Mouse (Mus musculus): ENCODE data around the gene Alkbh5. TPM values are rescaled to one million over a fixed set of nuclear protein-coding genes. Genes with fewer than 3 reads are reported as not detected.

Gene Alkbh5
- 36.8 and 38.6 TPM in 2 replicates for polyA plus RNA-seq (2015; fragmentation: Nextera tagmentation; extraction: Ambion mirVana)

- H3K4me1 ChIP-seq, result peaks cover 22% of the 10 kb centered on the region
- H3K4me2 ChIP-seq (replicated peaks), result peak within 1 kb of the TSS; percentile 81
- WGBS, result 14% methylated on average over 9 of the region's 9 CpGs
- H3K9ac ChIP-seq, result peak within 1 kb of the TSS; percentile 94
- H3K27me3 ChIP-seq, result no peaks in the 10 kb centered on the region
- H3K9me3 ChIP-seq (replicated peaks), result no peaks in the 10 kb centered on the region
- H3K36me3 ChIP-seq, result no peaks in the 10 kb centered on the region
- peak within 1 kb of the TSS; percentile 100 for H3K27ac ChIP-seq (replicated peaks)
- peak within 1 kb of the TSS; percentile 94 for H3K4me3 ChIP-seq (replicated peaks)
- no peak for ATAC-seq (ENCODE audit: insufficient number of reproducible peaks, low FRiP score, low TSS enrichment, low read depth)
Measured at GRCm38 (mm10) chr11:60536180-60536858, at the start of gene Alkbh5. TSS of gene Alkbh5 (plus strand) at chr11:60536381.

- no peaks in the 10 kb centered on the region for H3K9me3 ChIP-seq (replicated peaks)
- no peak overlapping the region for H3K27ac ChIP-seq (replicated peaks)
- H3K4me3 ChIP-seq (replicated peaks), result no peak overlapping the region
- no peaks in the 10 kb centered on the region for H3K36me3 ChIP-seq
- H3K27me3 ChIP-seq, result no peaks in the 10 kb centered on the region
- H3K4me2 ChIP-seq (replicated peaks), result no peak overlapping the region
- no peak for ATAC-seq (ENCODE audit: insufficient number of reproducible peaks, low FRiP score, low TSS enrichment, low read depth)
- no peak overlapping the region for H3K9ac ChIP-seq
- 87% methylated on average over 5 of the region's 5 CpGs for WGBS
- H3K4me1 ChIP-seq, result no peaks in the 10 kb centered on the region
Measured at GRCm38 (mm10) chr11:60492726-60493125, 43.5 kb upstream of the Alkbh5 start.

- ATAC-seq (ENCODE audit: insufficient number of reproducible peaks, low FRiP score, low TSS enrichment, low read depth), result no peak
- H3K4me2 ChIP-seq (replicated peaks), result no peak overlapping the region
- H3K4me1 ChIP-seq, result no peaks in the 10 kb centered on the region
- H3K36me3 ChIP-seq, result no peaks in the 10 kb centered on the region
- H3K9me3 ChIP-seq (replicated peaks), result no peaks in the 10 kb centered on the region
- no peak overlapping the region for H3K4me3 ChIP-seq (replicated peaks)
- no peaks in the 10 kb centered on the region for H3K27me3 ChIP-seq
- H3K9ac ChIP-seq, result no peak overlapping the region
- 50% methylated on average over 2 of the region's 2 CpGs for WGBS
- H3K27ac ChIP-seq (replicated peaks), result no peak overlapping the region
Measured at GRCm38 (mm10) chr11:60495692-60496091, 40.5 kb upstream of the Alkbh5 start.

- Histone ChIP-seq H3K4me2 (replicated peaks) (no peak overlapping the region), H3K9ac (no peak overlapping the region), H3K9me3 (replicated peaks) (no peaks in the 10 kb centered on the region), H3K27me3 (no peaks in the 10 kb centered on the region; the same call in 1 of the 2 replicates), H3K27ac (replicated peaks) (no peak overlapping the region), H3K36me3 (no peaks in the 10 kb centered on the region), H3K4me1 (peaks cover 10% of the 10 kb centered on the region), H3K4me3 (replicated peaks) (no peak overlapping the region)
- no peak for ATAC-seq (ENCODE audit: insufficient number of reproducible peaks, low FRiP score, low TSS enrichment, low read depth)
- WGBS, result 86% methylated on average over 13 of the region's 13 CpGs
Measured at GRCm38 (mm10) chr11:60507281-60507680, 28.9 kb upstream of the Alkbh5 start.

GRCm38 (mm10) chr11:60508950-60509349 is 27.2 kb upstream of the Alkbh5 start:
- 3% methylated on average over 11 of the region's 11 CpGs for WGBS
- ATAC-seq (ENCODE audit: insufficient number of reproducible peaks, low FRiP score, low TSS enrichment, low read depth), result no peak
- peak overlapping the region; percentile 16; the same call in 1 of the 2 replicates for H3K9ac ChIP-seq

GRCm38 (mm10) chr11:60509500-60509899 is 26.7 kb upstream of the Alkbh5 start:
- peak; percentile 58; the same call in 1 of the 2 replicates for ATAC-seq (ENCODE audit: insufficient number of reproducible peaks, low FRiP score, low TSS enrichment, low read depth)
- H3K27ac ChIP-seq (replicated peaks), result no peak overlapping the region
- H3K9ac ChIP-seq, result peak overlapping the region; percentile 16
- peaks cover 10% of the 10 kb centered on the region for H3K4me1 ChIP-seq
- no peaks in the 10 kb centered on the region for H3K9me3 ChIP-seq (replicated peaks)
- no peaks in the 10 kb centered on the region; the same call in 1 of the 2 replicates for H3K27me3 ChIP-seq
- peak overlapping the region; percentile 62 for H3K4me2 ChIP-seq (replicated peaks)
- no peaks in the 10 kb centered on the region for H3K36me3 ChIP-seq
- under 1% methylated on average over 25 of the region's 25 CpGs for WGBS
- H3K4me3 ChIP-seq (replicated peaks), result peak overlapping the region; percentile 40

More at GRCm38 (mm10) chr11:60508950-60509349, 27.2 kb upstream of the Alkbh5 start:
- H3K27me3 ChIP-seq, result no peaks in the 10 kb centered on the region; the same call in 1 of the 2 replicates
- H3K4me1 ChIP-seq, result peaks cover 10% of the 10 kb centered on the region
- H3K36me3 ChIP-seq, result no peaks in the 10 kb centered on the region
- H3K27ac ChIP-seq (replicated peaks), result no peak overlapping the region
- peak overlapping the region; percentile 62 for H3K4me2 ChIP-seq (replicated peaks)
- H3K9me3 ChIP-seq (replicated peaks), result no peaks in the 10 kb centered on the region
- H3K4me3 ChIP-seq (replicated peaks), result peak overlapping the region; percentile 40

DNA sequence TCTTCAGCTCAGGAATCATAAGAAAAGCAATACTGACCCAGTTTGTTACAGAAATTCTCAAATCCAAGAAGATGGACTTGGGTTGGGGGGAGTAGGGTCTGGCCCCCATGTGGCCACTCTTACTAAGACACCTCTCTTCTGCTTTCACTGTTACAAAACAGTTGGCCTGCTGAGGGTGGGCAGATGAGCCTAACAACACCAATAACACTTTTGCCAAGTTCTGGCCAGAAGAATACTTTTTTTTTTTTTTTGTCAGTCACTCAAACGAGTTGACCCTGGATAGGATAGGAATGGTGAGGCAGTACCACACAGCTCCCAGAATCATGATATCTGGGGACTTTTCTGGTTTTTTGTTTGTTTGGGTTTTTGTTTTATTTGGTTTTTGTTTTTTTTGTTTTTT is 24.3 kb upstream of the Alkbh5 start:
- no peak overlapping the region for H3K9ac ChIP-seq
- H3K27ac ChIP-seq (replicated peaks), result no peak overlapping the region
- H3K4me2 ChIP-seq (replicated peaks), result no peak overlapping the region
- no peaks in the 10 kb centered on the region; the same call in 1 of the 2 replicates for H3K27me3 ChIP-seq
- peaks cover 10% of the 10 kb centered on the region for H3K4me1 ChIP-seq
- no peak for ATAC-seq (ENCODE audit: insufficient number of reproducible peaks, low FRiP score, low TSS enrichment, low read depth)
- no peaks in the 10 kb centered on the region for H3K36me3 ChIP-seq
- H3K4me3 ChIP-seq (replicated peaks), result no peak overlapping the region
- H3K9me3 ChIP-seq (replicated peaks), result no peaks in the 10 kb centered on the region
- 69% methylated on average over 1 of the region's 1 CpGs for WGBS

GRCm38 (mm10) chr11:60512520-60512919 is 23.7 kb upstream of the Alkbh5 start:
- no peak overlapping the region for H3K4me2 ChIP-seq (replicated peaks)
- no peak overlapping the region for H3K27ac ChIP-seq (replicated peaks)
- H3K4me1 ChIP-seq, result peaks cover 10% of the 10 kb centered on the region
- H3K4me3 ChIP-seq (replicated peaks), result no peak overlapping the region
- H3K27me3 ChIP-seq, result no peaks in the 10 kb centered on the region; the same call in 1 of the 2 replicates
- ATAC-seq (ENCODE audit: insufficient number of reproducible peaks, low FRiP score, low TSS enrichment, low read depth), result no peak
- WGBS, result 78% methylated on average over 2 of the region's 2 CpGs
- H3K9ac ChIP-seq, result no peak overlapping the region
- H3K9me3 ChIP-seq (replicated peaks), result no peaks in the 10 kb centered on the region
- no peaks in the 10 kb centered on the region for H3K36me3 ChIP-seq

GRCm38 (mm10) chr11:60514941-60515340 is 21.2 kb upstream of the Alkbh5 start:
- Histone ChIP-seq H3K9ac (no peak overlapping the region), H3K27ac (replicated peaks) (no peak overlapping the region), H3K4me3 (replicated peaks) (no peak overlapping the region), H3K9me3 (replicated peaks) (no peaks in the 10 kb centered on the region), H3K4me2 (replicated peaks) (no peak overlapping the region), H3K4me1 (no peaks in the 10 kb centered on the region), H3K27me3 (no peaks in the 10 kb centered on the region; the same call in 1 of the 2 replicates), H3K36me3 (no peaks in the 10 kb centered on the region)
- WGBS, result 38% methylated on average over 2 of the region's 2 CpGs
- ATAC-seq (ENCODE audit: insufficient number of reproducible peaks, low FRiP score, low TSS enrichment, low read depth), result no peak

GRCm38 (mm10) chr11:60518305-60518704 is 17.9 kb upstream of the Alkbh5 start:
- H3K27ac ChIP-seq (replicated peaks), result no peak overlapping the region
- 72% methylated on average over 4 of the region's 4 CpGs for WGBS
- H3K4me3 ChIP-seq (replicated peaks), result no peak overlapping the region
- no peak overlapping the region for H3K9ac ChIP-seq
- H3K4me2 ChIP-seq (replicated peaks), result no peak overlapping the region
- H3K27me3 ChIP-seq, result no peaks in the 10 kb centered on the region
- no peaks in the 10 kb centered on the region for H3K4me1 ChIP-seq
- no peaks in the 10 kb centered on the region for H3K36me3 ChIP-seq
- ATAC-seq (ENCODE audit: insufficient number of reproducible peaks, low FRiP score, low TSS enrichment, low read depth), result no peak
- no peaks in the 10 kb centered on the region for H3K9me3 ChIP-seq (replicated peaks)

- H3K4me1 ChIP-seq, result no peaks in the 10 kb centered on the region
- H3K4me3 ChIP-seq (replicated peaks), result no peak overlapping the region
- no peaks in the 10 kb centered on the region for H3K36me3 ChIP-seq
- H3K9ac ChIP-seq, result no peak overlapping the region
- no peaks in the 10 kb centered on the region for H3K9me3 ChIP-seq (replicated peaks)
- H3K4me2 ChIP-seq (replicated peaks), result no peak overlapping the region
- H3K27ac ChIP-seq (replicated peaks), result no peak overlapping the region
- 79% methylated on average over 5 of the region's 5 CpGs for WGBS
- H3K27me3 ChIP-seq, result no peaks in the 10 kb centered on the region
- no peak for ATAC-seq (ENCODE audit: insufficient number of reproducible peaks, low FRiP score, low TSS enrichment, low read depth)
Measured at GRCm38 (mm10) chr11:60522027-60522426, 14.2 kb upstream of the Alkbh5 start.

Measured in embryonic facial prominence, embryonic 15.5 days (tissue).